Mouse (Mus musculus) ovary, postnatal 14 days (tissue): ENCODE results near the gene Tmem120b.

Source experiments
- DNase-seq: peaks from one replicate; pipeline ENCODE4 v3.0.0; 2022; ENCODE audit warnings: low spot score

Tmem120b gene

GRCm38 (mm10) chr5:123068115-123068514 lies at the start of gene Tmem120b:
Gene Tmem120b, plus strand, starts transcription at chr5:123068415.
- DNase-seq: no peak

GRCm38 (mm10) chr5:123019336-123020016 lies 48.7 kb upstream of the Tmem120b start:
- no peak for DNase-seq

- no peak for DNase-seq
These were observed 47.8 kb upstream of the Tmem120b start for GRCm38 (mm10) chr5:123020426-123020825.

- DNase-seq: no peak
These were observed 46.8 kb upstream of the Tmem120b start for GRCm38 (mm10) chr5:123021438-123021837.

GRCm38 (mm10) chr5:123023049-123023448 lies 45.2 kb upstream of the Tmem120b start:
- no peak for DNase-seq

- DNase-seq: no peak
These were observed 43.9 kb upstream of the Tmem120b start for GRCm38 (mm10) chr5:123024312-123024711.

- DNase-seq: no peak
These were observed 43.1 kb upstream of the Tmem120b start for GRCm38 (mm10) chr5:123024965-123025573.

GRCm38 (mm10) chr5:123026414-123026813 lies 41.8 kb upstream of the Tmem120b start:
- DNase-seq: no peak

- DNase-seq: no peak
These were observed 40.8 kb upstream of the Tmem120b start for GRCm38 (mm10) chr5:123027436-123027835.

GRCm38 (mm10) chr5:123029729-123030128 lies 38.5 kb upstream of the Tmem120b start:
- no peak for DNase-seq

- DNase-seq: no peak
These were observed 36.9 kb upstream of the Tmem120b start for GRCm38 (mm10) chr5:123031312-123031711.

- DNase-seq: no peak
These were observed 34.5 kb upstream of the Tmem120b start for GRCm38 (mm10) chr5:123033646-123034160.

- no peak for DNase-seq
These were observed 33.1 kb upstream of the Tmem120b start for GRCm38 (mm10) chr5:123035089-123035488.

- no peak for DNase-seq
These were observed 32.7 kb upstream of the Tmem120b start for GRCm38 (mm10) chr5:123035564-123035963.

- DNase-seq: no peak
These were observed 30.1 kb upstream of the Tmem120b start for GRCm38 (mm10) chr5:123038115-123038514.

- peak; percentile 67 for DNase-seq
These were observed 29.0 kb upstream of the Tmem120b start for GRCm38 (mm10) chr5:123039120-123039752.

- DNase-seq: no peak
These were observed 27.4 kb upstream of the Tmem120b start for GRCm38 (mm10) chr5:123040796-123041195.

- DNase-seq: no peak
These were observed 24.4 kb upstream of the Tmem120b start for GRCm38 (mm10) chr5:123043856-123044255.

GRCm38 (mm10) chr5:123045561-123046295 lies 22.5 kb upstream of the Tmem120b start:
- peak; percentile 57 for DNase-seq

GRCm38 (mm10) chr5:123046916-123047315 lies 21.3 kb upstream of the Tmem120b start, which contains the start of gene Morn3:
Gene Morn3, minus strand, starts transcription at chr5:123047016.
- no peak for DNase-seq

GRCm38 (mm10) chr5:123049271-123049670 lies 18.9 kb upstream of the Tmem120b start:
- DNase-seq: no peak

GRCm38 (mm10) chr5:123050918-123051317 lies 17.3 kb upstream of the Tmem120b start:
- DNase-seq: no peak
